ENCODE assay signal across 15 mouse cellular contexts in the genomic region with DNA sequence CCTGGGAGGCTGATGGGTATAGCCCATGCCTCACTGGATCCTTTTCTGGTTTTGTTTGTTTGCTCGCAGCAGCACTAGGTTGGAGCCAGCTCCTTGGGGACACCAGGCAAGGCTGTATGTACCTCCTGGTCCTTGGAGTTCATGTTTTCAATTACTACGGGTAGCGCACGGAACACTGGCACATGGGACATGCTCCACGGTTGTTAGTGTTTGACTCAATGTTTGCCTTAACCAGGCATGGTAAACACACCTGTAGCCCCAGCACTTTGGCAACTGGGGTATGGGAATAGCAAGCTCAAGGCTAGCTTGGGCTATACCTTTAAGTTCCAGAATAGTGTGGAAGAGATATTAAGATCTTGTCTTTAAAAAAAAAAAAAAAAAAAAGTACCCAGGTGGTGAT. TPM values are rescaled to one million over a fixed set of nuclear protein-coding genes. Genes with fewer than 3 reads are reported as not detected.
"Had no signal": no experiment of that assay in that cellular context is flagged by ENCODE, and none has a peak within 500 bp of the region (broad histone marks: within the 10 kb centered on the region; RNA-seq: fewer than 3 reads in every experiment).

No protein-coding gene starts in this region.

- H3K9ac ChIP-seq: hindbrain, embryonic 15.5 days; liver, embryonic 15.5 days; neural tube, embryonic 12.5 days; stomach, embryonic 15.5 days had no signal

- H3K36me3 ChIP-seq: hindbrain, embryonic 15.5 days; liver, embryonic 15.5 days; neural tube, embryonic 12.5 days; stomach, embryonic 15.5 days had no signal

- H3K27me3 ChIP-seq: hindbrain, embryonic 15.5 days; liver, embryonic 15.5 days; neural tube, embryonic 12.5 days; stomach, embryonic 15.5 days had no signal

- H3K4me3 ChIP-seq: hindbrain, embryonic 15.5 days; liver, embryonic 15.5 days; neural tube, embryonic 12.5 days; stomach, embryonic 15.5 days had no signal

- H3K27ac ChIP-seq: hindbrain, embryonic 15.5 days; liver, embryonic 15.5 days; neural tube, embryonic 12.5 days; stomach, embryonic 15.5 days had no signal

- H3K4me1 ChIP-seq: liver, embryonic 15.5 days; stomach, embryonic 15.5 days had no signal

- ATAC-seq: inflammation-experienced regulatory T-cells, adult 6 months; lung, postnatal 0 days had no signal

- H3K9me3 ChIP-seq: hindbrain, embryonic 15.5 days; liver, embryonic 15.5 days; neural tube, embryonic 12.5 days; stomach, embryonic 15.5 days had no signal

- DNase-seq: kidney, adult 2 months; kidney, postnatal 14 days; left cerebral cortex, postnatal 4 days; lung, postnatal 36 days; midbrain, embryonic 14.5 days; right cerebral cortex, postnatal 14 days; thymus, adult 18-20 months; thymus, postnatal 14 days had no signal

- H3K4me2 ChIP-seq: hindbrain, embryonic 15.5 days; liver, embryonic 15.5 days; neural tube, embryonic 12.5 days; stomach, embryonic 15.5 days had no signal

RNA-seq across cellular contexts. Expression of a gene that starts 55.1 kb away (rescaled TPM):
- total RNA-seq: monocyte, adult 5-6 weeks had no signal
